Mouse (Mus musculus): ENCODE measurements around the gene Trhr2.

- TF ChIP-seq CTCF (IDR thresholded peaks at IDR 0.05; ENCODE audit: extremely low read depth, insufficient read length, insufficient replicate concordance, low read depth, low read length) (no peak), POLR2A (IDR thresholded peaks at IDR 0.05; ENCODE audit: low read depth, low read length) (no peak)
Measured at GRCm38 (mm10) chr8:122349357-122350297, 10.9 kb downstream of the Trhr2 start.
